Mouse (Mus musculus) testis, postnatal 10 days (tissue): ENCODE results near the gene Mtcl1.
A peak's percentile ranks its signal among the peaks of the same experiment; 100 is the strongest.

ENCODE experiments used
- DNase-seq: peaks from one replicate; pipeline ENCODE4 v3.0.0; 2021; ENCODE audit warnings: low spot score

Mtcl1 gene

GRCm38 (mm10) chr17:66407833-66408232 is 41.7 kb downstream of the Mtcl1 start:
- DNase-seq, result no peak

- DNase-seq, result no peak
Observed at GRCm38 (mm10) chr17:66405601-66406000, 43.9 kb downstream of the Mtcl1 start.

GRCm38 (mm10) chr17:66404883-66405590 is 44.5 kb downstream of the Mtcl1 start:
- DNase-seq, result peak; percentile 84

GRCm38 (mm10) chr17:66402791-66403470 is 46.6 kb downstream of the Mtcl1 start:
- DNase-seq, result no peak

- no peak for DNase-seq
Observed at GRCm38 (mm10) chr17:66401596-66402265, 47.8 kb downstream of the Mtcl1 start.

GRCm38 (mm10) chr17:66399780-66400179 is 49.8 kb downstream of the Mtcl1 start:
- DNase-seq, result no peak

GRCm38 (mm10) chr17:66394571-66394970 is 55.0 kb downstream of the Mtcl1 start:
- no peak for DNase-seq

GRCm38 (mm10) chr17:66388307-66388706 is 61.2 kb downstream of the Mtcl1 start:
- no peak for DNase-seq

- DNase-seq, result no peak
Observed at GRCm38 (mm10) chr17:66381338-66381737, 68.2 kb downstream of the Mtcl1 start.

GRCm38 (mm10) chr17:66379900-66380857 is 69.4 kb downstream of the Mtcl1 start:
- DNase-seq, result no peak

GRCm38 (mm10) chr17:66379308-66379707 is 70.2 kb downstream of the Mtcl1 start:
- no peak for DNase-seq

GRCm38 (mm10) chr17:66378127-66378526 is 71.4 kb downstream of the Mtcl1 start:
- DNase-seq, result no peak

GRCm38 (mm10) chr17:66374633-66375272 is 74.8 kb downstream of the Mtcl1 start:
- DNase-seq, result no peak

GRCm38 (mm10) chr17:66370867-66371266 is 78.7 kb downstream of the Mtcl1 start:
- DNase-seq, result no peak

GRCm38 (mm10) chr17:66369777-66370176 is 79.8 kb downstream of the Mtcl1 start:
- no peak for DNase-seq

GRCm38 (mm10) chr17:66368127-66368526 is 81.4 kb downstream of the Mtcl1 start:
- no peak for DNase-seq

GRCm38 (mm10) chr17:66365664-66366063 is 83.9 kb downstream of the Mtcl1 start:
- no peak for DNase-seq

- DNase-seq, result no peak
Observed at GRCm38 (mm10) chr17:66365293-66365642, 84.3 kb downstream of the Mtcl1 start.

- no peak for DNase-seq
Observed at GRCm38 (mm10) chr17:66364525-66365292, 84.8 kb downstream of the Mtcl1 start.

- DNase-seq, result no peak
Observed at GRCm38 (mm10) chr17:66363852-66364524, 85.6 kb downstream of the Mtcl1 start.
